Mouse (Mus musculus) kidney, adult 2 months (tissue): Measurements from ENCODE around the gene Frat2.

Source experiments
- CTCF ChIP-seq: fragments of 200-500 bp; conservative IDR thresholded peaks from 2 replicates; pipeline ENCODE4 v1.5.1; 2011; ENCODE audit warnings: low read depth, mild to moderate bottlenecking, control low read depth, low read length, moderate library complexity, mixed read lengths; ENCODE audit not compliant: insufficient read depth, insufficient read length
- POLR2A ChIP-seq: fragments of 200-500 bp; IDR thresholded peaks from one replicate; pipeline ENCODE4 v1.6.1; 2011; ENCODE audit warnings: low read depth, low read length, control low read depth

GRCm38 (mm10) chr19:41800986-41801741, 46.8 kb downstream of the Frat2 start:
- no peak for TF ChIP-seq CTCF
- TF ChIP-seq POLR2A = no peak
